Mouse (Mus musculus) heart, adult 2 months (tissue): ENCODE data around the gene Pik3ip1.

Experiments
- CTCF ChIP-seq: fragments of 200-600 bp; IDR thresholded peaks from 2 replicates; pipeline ENCODE4 v1.8.1; 2022; ENCODE audit warnings: antibody characterized with exemption, mild to moderate bottlenecking, moderate library complexity
- EP300 ChIP-seq: fragments of 200-500 bp; IDR thresholded peaks from 2 replicates; pipeline ENCODE4 v1.6.1; 2011; ENCODE audit warnings: low read depth, low read length, control low read depth; ENCODE audit not compliant: insufficient read depth

DNA sequence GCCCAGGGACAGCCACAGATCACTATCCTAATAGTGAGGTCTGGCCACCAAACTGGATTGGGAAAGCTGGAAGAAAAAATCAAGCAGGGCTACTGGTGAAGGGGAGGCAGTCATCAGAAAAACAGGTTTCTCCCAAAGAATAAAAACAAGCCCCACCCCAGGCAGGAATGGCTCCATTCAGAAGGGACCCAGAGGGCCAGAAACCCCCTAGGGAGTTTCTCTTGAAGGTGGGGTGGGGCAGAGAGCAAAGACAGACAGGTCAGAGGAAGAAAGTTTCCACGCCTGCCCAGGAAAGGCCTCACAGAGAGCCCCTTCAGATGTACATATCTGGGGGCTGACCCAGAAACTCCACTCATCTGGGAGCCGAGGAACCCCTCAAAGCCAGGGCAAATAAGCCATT, 40.0 kb downstream of the Pik3ip1 start:
- TF ChIP-seq CTCF: no peak
- TF ChIP-seq EP300: no peak
